Mouse (Mus musculus): ENCODE measurements at regions not wholly inside any gene's neighbourhood (a gene's known extent, or its start where the extent isn't known, plus 50 kb on each side); places are given as distances from the start of the nearest gene placed in this dataset.

- DNase-seq (ENCODE audit: low read depth, low spot score), result no peak
Measured at GRCm38 (mm10) chr14:23237376-23237775, 776.9 kb downstream of the Kcnma1 start.

- no peak for DNase-seq (ENCODE audit: low read depth, low spot score)
Measured at GRCm38 (mm10) chr14:23198676-23199075, 815.6 kb downstream of the Kcnma1 start.

GRCm38 (mm10) chr14:23194569-23195529 lies 819.4 kb downstream of the Kcnma1 start:
- DNase-seq (ENCODE audit: low read depth, low spot score), result no peak

- DNase-seq (ENCODE audit: low read depth, low spot score), result no peak
Measured at GRCm38 (mm10) chr14:23192566-23192965, 821.7 kb downstream of the Kcnma1 start.

GRCm38 (mm10) chr14:23185359-23185758 lies 828.9 kb downstream of the Kcnma1 start:
- DNase-seq (ENCODE audit: low read depth, low spot score), result peak; percentile 1

GRCm38 (mm10) chr14:23169346-23169745 lies 844.9 kb downstream of the Kcnma1 start:
- peak; percentile 74 for DNase-seq (ENCODE audit: low read depth, low spot score)

GRCm38 (mm10) chr14:23160567-23160966 lies 853.7 kb downstream of the Kcnma1 start:
- peak; percentile 61 for DNase-seq (ENCODE audit: low read depth, low spot score)

- no peak for DNase-seq (ENCODE audit: low read depth, low spot score)
Measured at GRCm38 (mm10) chr14:23150431-23150830, 863.9 kb downstream of the Kcnma1 start.

GRCm38 (mm10) chr14:23146981-23147380 lies 867.3 kb downstream of the Kcnma1 start:
- DNase-seq (ENCODE audit: low read depth, low spot score), result no peak

GRCm38 (mm10) chr14:23140385-23140784 lies 873.9 kb downstream of the Kcnma1 start:
- no peak for DNase-seq (ENCODE audit: low read depth, low spot score)

- DNase-seq (ENCODE audit: low read depth, low spot score), result no peak
Measured at GRCm38 (mm10) chr14:23134723-23135122, 879.6 kb downstream of the Kcnma1 start.

GRCm38 (mm10) chr14:23131736-23132519 lies 882.4 kb downstream of the Kcnma1 start:
- no peak for DNase-seq (ENCODE audit: low read depth, low spot score)

- no peak for DNase-seq (ENCODE audit: low read depth, low spot score)
Measured at GRCm38 (mm10) chr14:23115889-23116510, 898.3 kb downstream of the Kcnma1 start.

GRCm38 (mm10) chr14:23114910-23115309 lies 899.4 kb downstream of the Kcnma1 start:
- DNase-seq (ENCODE audit: low read depth, low spot score), result peak; percentile 3

GRCm38 (mm10) chr14:23114456-23114855 lies 899.8 kb downstream of the Kcnma1 start:
- DNase-seq (ENCODE audit: low read depth, low spot score), result no peak

GRCm38 (mm10) chr14:23112369-23112768 lies 901.9 kb downstream of the Kcnma1 start:
- DNase-seq (ENCODE audit: low read depth, low spot score), result no peak

- no peak for DNase-seq (ENCODE audit: low read depth, low spot score)
Measured at GRCm38 (mm10) chr14:23108590-23108989, 905.7 kb downstream of the Kcnma1 start.

GRCm38 (mm10) chr14:23107466-23107865 lies 906.8 kb downstream of the Kcnma1 start:
- DNase-seq (ENCODE audit: low read depth, low spot score), result no peak

Data from ZHBTc4 (cell line).